In genomic region chr1:169872865-169873264, GRCm38 (mm10) we compare ENCODE assay signal across 31 mouse cellular contexts. TPM values are rescaled to one million over a fixed set of nuclear protein-coding genes. Genes with fewer than 3 reads are reported as not detected.
DNase-seq lines count a peak whose midpoint lies in the region; ATAC-seq and TF ChIP-seq lines count a peak whose summit lies in the region.
"Had no signal": no experiment of that assay in that cellular context is flagged by ENCODE, and none has a peak within 500 bp of the region (broad histone marks: within the 10 kb centered on the region; RNA-seq: fewer than 3 reads in every experiment).

No protein-coding gene starts in this region.

- H3K4me2 ChIP-seq in forebrain, embryonic 14.5 days (ENCODE audit: low read length), result no peak overlapping the region
- no peak overlapping the region for H3K4me2 ChIP-seq in forebrain, embryonic 16.5 days (ENCODE audit: low read length)
- H3K4me2 ChIP-seq in midbrain, embryonic 11.5 days, result no peak overlapping the region
- H3K4me2 ChIP-seq in midbrain, embryonic 13.5 days (replicated peaks), result no peak overlapping the region
- no peak overlapping the region for H3K4me2 ChIP-seq in embryonic facial prominence, embryonic 11.5 days (ENCODE audit: low read depth, low read length)
- H3K4me2 ChIP-seq: embryonic facial prominence, embryonic 13.5 days; heart, embryonic 15.5 days; limb, embryonic 12.5 days; liver, embryonic 15.5 days; lung, embryonic 14.5 days; neural tube, embryonic 13.5 days had no signal

- no peak overlapping the region for H3K27ac ChIP-seq in forebrain, embryonic 14.5 days (ENCODE audit: low read depth, low read length)
- no peak overlapping the region for H3K27ac ChIP-seq in forebrain, embryonic 16.5 days (ENCODE audit: low read length)
- no peak overlapping the region for H3K27ac ChIP-seq in midbrain, embryonic 11.5 days (ENCODE audit: low read depth, low read length)
- no peak overlapping the region for H3K27ac ChIP-seq in midbrain, embryonic 13.5 days
- no peak overlapping the region for H3K27ac ChIP-seq in embryonic facial prominence, embryonic 11.5 days (replicated peaks; ENCODE audit: low read depth, low read length)
- H3K27ac ChIP-seq in left cerebral cortex, adult 2 months, result no peak overlapping the region
- H3K27ac ChIP-seq: embryonic facial prominence, embryonic 13.5 days; forebrain, embryonic 10.5 days; heart, embryonic 15.5 days; limb, embryonic 12.5 days; liver, embryonic 15.5 days; neural tube, embryonic 13.5 days had no signal

- no peaks in the 10 kb centered on the region for H3K27me3 ChIP-seq in forebrain, embryonic 14.5 days (replicated peaks; ENCODE audit: control insufficient read depth, insufficient read depth, low read length)
- H3K27me3 ChIP-seq in forebrain, embryonic 16.5 days (replicated peaks; ENCODE audit: control insufficient read depth, insufficient read depth, low read length), result no peaks in the 10 kb centered on the region
- no peaks in the 10 kb centered on the region for H3K27me3 ChIP-seq in midbrain, embryonic 11.5 days (ENCODE audit: control insufficient read depth, insufficient read depth, low read length)
- no peaks in the 10 kb centered on the region for H3K27me3 ChIP-seq in midbrain, embryonic 13.5 days
- H3K27me3 ChIP-seq in embryonic facial prominence, embryonic 11.5 days (ENCODE audit: control insufficient read depth, insufficient read depth, low read length), result no peaks in the 10 kb centered on the region
- H3K27me3 ChIP-seq: embryonic facial prominence, embryonic 13.5 days; heart, embryonic 15.5 days; limb, embryonic 12.5 days; liver, embryonic 15.5 days; neural tube, embryonic 13.5 days had no signal

- H3K36me3 ChIP-seq in forebrain, embryonic 14.5 days (ENCODE audit: control insufficient read depth, insufficient read depth, low read length), result no peaks in the 10 kb centered on the region
- H3K36me3 ChIP-seq in forebrain, embryonic 16.5 days (ENCODE audit: control insufficient read depth, insufficient read depth), result no peaks in the 10 kb centered on the region
- no peaks in the 10 kb centered on the region for H3K36me3 ChIP-seq in midbrain, embryonic 11.5 days (ENCODE audit: control insufficient read depth, insufficient read depth, low read length)
- no peaks in the 10 kb centered on the region for H3K36me3 ChIP-seq in midbrain, embryonic 13.5 days
- H3K36me3 ChIP-seq in embryonic facial prominence, embryonic 11.5 days (replicated peaks; ENCODE audit: control insufficient read depth, insufficient read depth, low read depth, low read length), result no peaks in the 10 kb centered on the region
- H3K36me3 ChIP-seq: embryonic facial prominence, embryonic 13.5 days; forebrain, embryonic 10.5 days; heart, embryonic 15.5 days; limb, embryonic 12.5 days; liver, embryonic 15.5 days; neural tube, embryonic 13.5 days had no signal

- 28% methylated on average over 3 of the region's 3 CpGs for WGBS in forebrain, embryonic 14.5 days
- WGBS in forebrain, embryonic 16.5 days, result 29% methylated on average over 3 of the region's 3 CpGs
- WGBS in midbrain, embryonic 11.5 days, result 41% methylated on average over 3 of the region's 3 CpGs
- 31% methylated on average over 3 of the region's 3 CpGs for WGBS in midbrain, embryonic 13.5 days
- 28% methylated on average over 3 of the region's 3 CpGs for whole genome bisulfite sequencing in embryonic facial prominence, embryonic 11.5 days

- TF ChIP-seq POLR2A in brain, embryonic 14.5 days (IDR thresholded peaks at IDR 0.05; ENCODE audit: borderline replicate concordance, extremely low read depth, insufficient read depth, insufficient read length, poor library complexity, severe bottlenecking), result no peak

- no peaks in the 10 kb centered on the region for H3K9me3 ChIP-seq in forebrain, embryonic 14.5 days (replicated peaks; ENCODE audit: control insufficient read depth, low read length)
- H3K9me3 ChIP-seq in forebrain, embryonic 16.5 days (ENCODE audit: control insufficient read depth, low read length), result no peaks in the 10 kb centered on the region
- H3K9me3 ChIP-seq in midbrain, embryonic 11.5 days (ENCODE audit: control insufficient read depth, low read length), result no peaks in the 10 kb centered on the region
- H3K9me3 ChIP-seq in midbrain, embryonic 13.5 days, result no peaks in the 10 kb centered on the region
- no peaks in the 10 kb centered on the region for H3K9me3 ChIP-seq in embryonic facial prominence, embryonic 11.5 days (replicated peaks; ENCODE audit: control insufficient read depth, low read length)
- H3K9me3 ChIP-seq: embryonic facial prominence, embryonic 13.5 days; forebrain, embryonic 10.5 days; heart, embryonic 15.5 days; limb, embryonic 12.5 days; liver, embryonic 15.5 days; neural tube, embryonic 13.5 days had no signal

- peak; percentile 14 for DNase-seq in forebrain, embryonic 14.5 days (ENCODE audit: low spot score)
- DNase-seq in midbrain, embryonic 11.5 days (ENCODE audit: low spot score, missing footprints), result no peak
- DNase-seq in brain, embryonic 14.5 days (ENCODE audit: low read depth), result peak; percentile 42
- peak; percentile 28 for DNase-seq in embryonic facial prominence, embryonic 11.5 days (ENCODE audit: low spot score)
- no peak for DNase-seq in cerebellum, adult 9-11 months
- DNase-seq in left cerebral cortex, adult 2 months (ENCODE audit: extremely low spot score in 1 of 2, low spot score in 2 of 2), result no peak
- DNase-seq: adrenal gland, postnatal 36 days; cerebellum, adult 8-10 months; cerebellum, postnatal 36 days; gastrocnemius, postnatal 14 days; kidney, adult 11 months; kidney, postnatal 14 days; layer of hippocampus, adult 9-11 months; lung, embryonic 14.5 days; lung, postnatal 14 days; right cerebral cortex, postnatal 14 days; thymus, postnatal 4 days had no signal

- no peak for ATAC-seq in forebrain, embryonic 14.5 days
- no peak for ATAC-seq in forebrain, embryonic 16.5 days
- peak; percentile 67; the same call in 1 of the 2 replicates for ATAC-seq in midbrain, embryonic 11.5 days (ENCODE audit: low FRiP score)
- ATAC-seq in midbrain, embryonic 13.5 days, result no peak
- ATAC-seq in embryonic facial prominence, embryonic 11.5 days (replicated peaks; ENCODE audit: insufficient number of reproducible peaks, low FRiP score, low TSS enrichment, low read depth), result no peak

- no peak for TF ChIP-seq CTCF in brain, embryonic 14.5 days (IDR thresholded peaks at IDR 0.05; ENCODE audit: borderline replicate concordance, extremely low read depth, insufficient read depth, insufficient read length)
- TF ChIP-seq CTCF in left cerebral cortex, adult 2 months (IDR thresholded peaks at IDR 0.05), result no peak

- intact Hi-C loops in left cerebral cortex, adult 2 months (cut with DNase I), result no loop called here

- H3K9ac ChIP-seq in forebrain, embryonic 14.5 days (ENCODE audit: low read length), result no peak overlapping the region
- no peak overlapping the region for H3K9ac ChIP-seq in forebrain, embryonic 16.5 days (replicated peaks; ENCODE audit: low read depth, low read length)
- no peak overlapping the region for H3K9ac ChIP-seq in midbrain, embryonic 11.5 days (ENCODE audit: low read length)
- no peak overlapping the region for H3K9ac ChIP-seq in midbrain, embryonic 13.5 days (replicated peaks)
- H3K9ac ChIP-seq in embryonic facial prominence, embryonic 11.5 days (replicated peaks; ENCODE audit: low read length), result no peak overlapping the region
- H3K9ac ChIP-seq: embryonic facial prominence, embryonic 13.5 days; heart, embryonic 15.5 days; limb, embryonic 12.5 days; liver, embryonic 15.5 days; lung, embryonic 14.5 days; neural tube, embryonic 13.5 days had no signal

- no peaks in the 10 kb centered on the region for H3K4me1 ChIP-seq in forebrain, embryonic 14.5 days (ENCODE audit: control insufficient read depth, insufficient read depth, low read length)
- no peaks in the 10 kb centered on the region for H3K4me1 ChIP-seq in forebrain, embryonic 16.5 days (replicated peaks; ENCODE audit: control insufficient read depth, insufficient read depth, low read length)
- no peaks in the 10 kb centered on the region for H3K4me1 ChIP-seq in midbrain, embryonic 11.5 days (ENCODE audit: control insufficient read depth, insufficient read depth, low read length)
- no peaks in the 10 kb centered on the region for H3K4me1 ChIP-seq in midbrain, embryonic 13.5 days (replicated peaks)
- H3K4me1 ChIP-seq in embryonic facial prominence, embryonic 11.5 days (ENCODE audit: control insufficient read depth, insufficient read depth, low read length), result no peaks in the 10 kb centered on the region
- H3K4me1 ChIP-seq: heart, embryonic 15.5 days; limb, embryonic 12.5 days; liver, embryonic 15.5 days; neural tube, embryonic 13.5 days had no signal

- H3K4me3 ChIP-seq in forebrain, embryonic 14.5 days (ENCODE audit: low read depth, low read length), result no peak overlapping the region
- H3K4me3 ChIP-seq in forebrain, embryonic 16.5 days (replicated peaks; ENCODE audit: low read length), result no peak overlapping the region
- H3K4me3 ChIP-seq in midbrain, embryonic 11.5 days (ENCODE audit: low read depth, low read length), result no peak overlapping the region
- no peak overlapping the region for H3K4me3 ChIP-seq in midbrain, embryonic 13.5 days (replicated peaks)
- H3K4me3 ChIP-seq in embryonic facial prominence, embryonic 11.5 days (ENCODE audit: low read depth, low read length), result no peak overlapping the region
- no peak overlapping the region for H3K4me3 ChIP-seq in left cerebral cortex, adult 2 months
- H3K4me3 ChIP-seq: embryonic facial prominence, embryonic 13.5 days; forebrain, embryonic 10.5 days; heart, embryonic 15.5 days; limb, embryonic 12.5 days; liver, embryonic 15.5 days; neural tube, embryonic 13.5 days had no signal

RNA-seq across cellular contexts. Expression of gene Ccdc190, which starts 55.6 kb away (rescaled TPM):
- polyA plus RNA-seq in forebrain, embryonic 14.5 days (2014; fragmentation: Nextera tagmentation; extraction: Ambion mirVana), result 2.3 and 3.8 TPM in 2 replicates
- polyA plus RNA-seq in forebrain, embryonic 16.5 days (2015; fragmentation: Nextera tagmentation; extraction: Ambion mirVana), result 0.96 and 1.7 TPM in 2 replicates
- polyA plus RNA-seq in midbrain, embryonic 11.5 days (2014; fragmentation: Nextera tagmentation; extraction: Ambion mirVana), result 1.1 and 1.9 TPM in 2 replicates
- polyA plus RNA-seq in midbrain, embryonic 13.5 days (2015; fragmentation: Nextera tagmentation; extraction: Ambion mirVana), result 1.3 and 1.8 TPM in 2 replicates
- 6.3 and 8.5 TPM in 2 replicates for polyA plus RNA-seq in brain, embryonic 14.5 days (2012; rRNA removed)
- polyA plus RNA-seq in embryonic facial prominence, embryonic 11.5 days (2014; fragmentation: Nextera tagmentation; extraction: Ambion mirVana), result 0.20 and 0.21 TPM in 2 replicates
- 10 to 100 TPM; 15.3 to 21.5 TPM for total RNA-seq in left cerebral cortex, adult 2 months (2021)
- total RNA-seq: gastrocnemius, postnatal 14 days; granulocyte monocyte progenitor cell, adult 5-6 weeks; liver, adult 2 months; MEL had no signal
- polyA plus RNA-seq: embryonic facial prominence, embryonic 13.5 days; heart, embryonic 15.5 days; kidney, embryonic 14.5 days; limb, embryonic 12.5 days; liver, adult 2 months; liver, embryonic 15.5 days; small intestine, adult 2 months; stomach, embryonic 14.5 days had no signal

Comparison
In these comparisons a context has a peak if more than half of its experiments do, and no peak if none do; other contexts are left out.
1. DNase-seq: peak in forebrain, embryonic 14.5 days (single experiment), brain, embryonic 14.5 days (single experiment) and embryonic facial prominence, embryonic 11.5 days (single experiment); none in midbrain, embryonic 11.5 days (single experiment), cerebellum, adult 9-11 months (single experiment) and left cerebral cortex, adult 2 months (0 of 2).